Mouse (Mus musculus): ENCODE results near the gene Gm5788. TPM values are rescaled to one million over a fixed set of nuclear protein-coding genes. Genes with fewer than 3 reads are reported as not detected.
"Not testable (repeated sequence)": the region's sequence is repeated elsewhere in the genome, so short reads cannot be mapped to it uniquely, and the experiment has no call there.

Gm5788 gene
- not detected for total RNA-seq (2021)
- long read RNA-seq: 0 reads

- DNase-seq (ENCODE audit: low spot score in 2 of 2): not testable (repeated sequence)
These were observed at the start of gene Gm5788 for GRCm38 (mm10) chr12:87494421-87494820. Gene Gm5788, plus strand, starts transcription at chr12:87494721.

GRCm38 (mm10) chr12:87449456-87449855, 45.1 kb upstream of the Gm5788 start:
- DNase-seq (ENCODE audit: low spot score in 2 of 2): no peak

GRCm38 (mm10) chr12:87464678-87465297, 29.7 kb upstream of the Gm5788 start:
- DNase-seq (ENCODE audit: low spot score in 2 of 2): no peak

GRCm38 (mm10) chr12:87470263-87471136, 24.0 kb upstream of the Gm5788 start:
- no peak for DNase-seq (ENCODE audit: low spot score in 2 of 2)

- DNase-seq (ENCODE audit: low spot score in 2 of 2): no peak
These were observed 23.0 kb upstream of the Gm5788 start for GRCm38 (mm10) chr12:87471421-87471963.

GRCm38 (mm10) chr12:87471964-87472786, 22.3 kb upstream of the Gm5788 start, which contains the start of gene Snw1:
Gene Snw1, minus strand, starts transcription at chr12:87472274.
- DNase-seq (ENCODE audit: low spot score in 2 of 2): peak; percentile 92 to 96

- no peak for DNase-seq (ENCODE audit: low spot score in 2 of 2)
These were observed 19.8 kb upstream of the Gm5788 start for GRCm38 (mm10) chr12:87474756-87475155.

GRCm38 (mm10) chr12:87482482-87482881, 12.0 kb upstream of the Gm5788 start:
- DNase-seq (ENCODE audit: low spot score in 2 of 2): not testable (repeated sequence)

- not testable (repeated sequence) for DNase-seq (ENCODE audit: low spot score in 2 of 2)
These were observed 5.8 kb upstream of the Gm5788 start for GRCm38 (mm10) chr12:87488683-87489082.

GRCm38 (mm10) chr12:87514016-87514415, 19.5 kb downstream of the Gm5788 start, which contains the start of gene Gm8300:
Gene Gm8300, plus strand, starts transcription at chr12:87514316.
- DNase-seq (ENCODE audit: low spot score in 2 of 2): not testable (repeated sequence)

- DNase-seq (ENCODE audit: low spot score in 2 of 2): not testable (repeated sequence)
These were observed 25.1 kb downstream of the Gm5788 start for GRCm38 (mm10) chr12:87519616-87520015.

GRCm38 (mm10) chr12:87543927-87544326, 49.4 kb downstream of the Gm5788 start:
- no peak for DNase-seq (ENCODE audit: low spot score in 2 of 2)

Other genes starting within 250 kb of the Gm5788 start
- 10 to 100 TPM; 54.9 to 61.5 TPM for gene Vipas39, start 228.5 kb upstream of the Gm5788 start, total RNA-seq (2021)
- gene Ahsa1, start 228.2 kb upstream of the Gm5788 start, total RNA-seq (2021): 100 to 1,000 TPM; 151 to 153 TPM
- gene Ism2, start 195.0 kb upstream of the Gm5788 start, total RNA-seq (2021): under 1 TPM; 0.55 to 0.62 TPM
- gene Sptlc2, start 106.4 kb upstream of the Gm5788 start, total RNA-seq (2021): 10 to 100 TPM; 66.3 to 67.3 TPM
- gene Slirp, start 50.8 kb upstream of the Gm5788 start, total RNA-seq (2021): 10 to 100 TPM; 64.2 to 90.1 TPM
- gene Alkbh1, start 50.7 kb upstream of the Gm5788 start, total RNA-seq (2021): 10 to 100 TPM; 18.8 to 20.5 TPM
- gene Snw1, start 22.4 kb upstream of the Gm5788 start, total RNA-seq (2021): 10 to 100 TPM; 50.9 to 51.2 TPM
- gene Gm8300, start 19.6 kb downstream of the Gm5788 start, total RNA-seq (2021): not detected
- not detected for gene Oog1, start 108.0 kb downstream of the Gm5788 start, total RNA-seq (2021)
- not detected for gene Gm4027, start 124.1 kb downstream of the Gm5788 start, total RNA-seq (2021)
- gene Gm16381, start 149.9 kb downstream of the Gm5788 start, total RNA-seq (2021): not detected